Mouse (Mus musculus): ENCODE data around the gene Mettl24.

Gene Mettl24

DNA sequence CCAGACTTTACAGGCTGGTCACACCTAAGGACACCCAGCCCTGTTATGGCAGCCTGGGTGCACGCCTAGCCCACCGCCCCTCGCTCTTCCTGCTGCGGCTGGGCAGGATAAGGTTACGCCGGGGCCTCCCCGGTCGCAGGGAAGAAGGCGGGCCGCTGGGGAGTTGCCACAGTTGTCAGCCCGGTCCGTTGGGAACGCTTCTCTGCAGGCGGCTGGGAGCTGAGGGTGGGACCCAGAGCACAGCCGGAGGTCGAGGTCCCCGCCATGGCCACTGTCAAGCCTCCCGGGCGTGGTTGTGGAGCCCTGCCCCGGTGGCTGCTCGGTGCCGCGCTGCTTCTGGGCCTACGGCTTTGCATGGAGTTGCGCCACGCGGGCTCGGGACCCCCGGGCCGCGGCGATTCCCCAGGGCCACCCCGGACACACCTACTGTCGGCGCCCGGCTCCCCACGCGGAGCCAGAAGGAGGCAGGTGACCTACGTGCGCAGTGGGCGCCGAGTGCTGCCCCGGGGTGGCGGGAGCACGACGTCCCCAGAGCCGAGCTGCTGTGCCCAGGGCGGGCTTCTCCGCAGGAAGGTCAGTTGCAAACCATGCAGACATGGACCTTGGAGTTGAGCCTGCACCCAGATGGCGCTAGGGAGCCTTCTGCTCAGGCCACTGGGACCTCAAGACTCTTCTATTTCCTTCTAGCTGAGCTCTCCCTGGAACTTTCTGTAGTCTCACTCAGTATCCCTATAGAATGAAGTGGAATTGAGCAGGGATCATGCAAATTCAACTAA, at the start of gene Mettl24:
Gene Mettl24 (plus strand): TSS at position 191 of the 776 bp plus-strand sequence.
- peak; percentile 62 to 76 for DNase-seq (ENCODE audit: low spot score in 2 of 2)

DNA sequence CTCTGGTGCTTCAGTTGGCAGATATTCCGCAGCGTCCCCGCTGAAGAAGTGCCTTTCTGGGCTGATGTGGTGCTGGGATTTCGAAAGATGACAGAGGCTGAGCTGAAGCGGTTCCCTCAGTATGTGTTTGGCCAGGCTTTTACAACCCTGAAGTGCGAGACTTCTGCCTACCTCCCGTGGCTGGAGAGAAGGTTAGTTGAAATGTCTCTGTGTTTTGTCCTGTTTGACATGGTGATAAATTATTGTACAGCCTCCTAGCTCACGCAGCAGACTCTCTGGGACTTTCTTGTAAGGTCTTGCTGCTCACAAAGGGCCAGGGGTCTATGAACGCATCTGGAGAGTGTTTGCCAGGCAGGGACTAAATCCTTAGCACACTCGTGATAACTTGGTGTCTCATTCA, 45.8 kb upstream of the Mettl24 start:
- no peak for DNase-seq (ENCODE audit: low spot score in 2 of 2)

DNA sequence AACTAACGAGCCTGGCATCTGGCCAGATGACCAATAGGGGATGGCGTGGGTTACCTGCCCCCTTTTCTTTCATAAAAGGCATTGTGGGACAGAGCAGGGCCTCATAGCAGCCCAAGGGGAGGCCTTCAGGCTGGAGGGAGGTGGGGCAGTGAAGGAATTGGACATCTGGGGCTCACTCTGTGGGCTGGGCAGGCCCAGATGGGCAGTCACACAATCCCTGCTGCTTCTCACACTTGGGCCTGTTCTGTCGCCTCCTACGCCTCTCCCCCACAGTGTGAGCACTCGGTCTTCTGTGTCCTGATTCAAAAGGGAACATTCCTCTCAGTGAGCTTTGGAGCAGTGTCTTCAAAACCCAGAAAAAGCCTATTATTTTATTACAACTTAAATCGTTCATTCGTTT, 44.8 kb upstream of the Mettl24 start:
- DNase-seq (ENCODE audit: low spot score in 2 of 2), result peak; percentile 82 to 90

DNA sequence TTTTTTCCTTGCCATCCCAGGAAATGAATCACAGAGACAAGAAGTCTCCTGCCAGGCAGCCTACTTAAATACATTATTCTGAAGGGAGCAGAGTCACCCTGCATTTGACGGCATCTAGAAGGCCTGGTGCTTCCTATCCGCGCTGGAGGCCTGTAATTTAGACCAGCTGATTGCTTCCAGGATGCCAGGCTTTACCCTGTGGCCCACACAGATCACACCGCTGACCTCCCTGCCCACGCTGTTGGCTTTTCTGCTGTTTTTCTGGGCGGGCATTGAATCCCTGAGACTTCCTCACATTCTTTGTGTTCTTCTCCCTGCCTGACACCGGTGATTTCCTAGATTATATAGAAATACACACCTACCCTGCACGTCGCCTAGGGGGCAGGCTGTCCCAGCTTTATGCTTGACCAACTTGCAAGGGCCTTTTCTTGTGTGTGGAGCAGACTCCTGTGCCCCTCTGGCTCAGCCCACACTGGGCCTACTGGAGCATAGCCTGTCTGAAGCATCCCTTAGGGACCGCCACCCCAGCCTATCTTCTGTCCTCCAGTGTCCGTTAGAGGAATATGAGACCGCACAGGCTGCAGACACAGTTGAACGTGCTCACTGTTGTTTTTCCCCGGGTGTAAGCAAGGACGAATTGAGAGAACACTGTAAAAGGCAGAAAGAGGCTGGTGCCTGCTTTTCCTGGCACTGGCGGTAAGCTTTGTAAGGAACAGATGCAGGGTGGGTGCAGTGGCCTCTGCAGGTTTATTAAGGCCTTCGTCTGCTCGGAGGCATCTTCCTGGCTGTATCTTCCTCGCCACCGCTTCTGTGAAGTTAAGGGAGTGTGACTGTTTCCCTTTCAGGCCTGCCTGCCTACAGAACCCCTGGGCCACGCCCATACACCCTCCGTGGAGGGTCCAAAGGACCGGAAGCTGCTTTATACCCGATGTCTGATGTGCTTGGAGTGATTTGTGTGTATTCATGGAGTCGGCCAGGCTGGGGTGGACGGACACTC, 44.0 kb upstream of the Mettl24 start:
- peak; percentile 55 to 62 for DNase-seq (ENCODE audit: low spot score in 2 of 2)

DNA sequence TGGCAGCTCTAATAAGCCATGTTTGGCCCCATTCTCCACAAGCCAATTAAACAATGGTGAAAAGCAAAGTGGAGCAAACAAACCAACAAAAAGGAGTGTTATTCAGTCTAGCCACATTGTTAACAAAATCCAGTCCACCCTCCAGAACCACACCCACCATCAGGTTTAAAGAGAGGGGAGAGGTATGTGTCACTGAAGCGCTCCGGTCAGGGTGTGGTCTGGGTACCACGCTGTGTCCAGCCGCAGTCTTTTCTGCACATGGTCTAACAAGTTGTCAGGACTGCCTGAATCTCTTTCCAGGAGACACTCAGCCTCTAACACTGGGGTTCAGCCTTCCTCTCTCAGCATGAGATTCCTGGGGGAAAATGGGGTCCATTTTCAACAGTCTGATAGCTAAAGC, 42.7 kb upstream of the Mettl24 start:
- DNase-seq (ENCODE audit: low spot score in 2 of 2), result no peak

DNA sequence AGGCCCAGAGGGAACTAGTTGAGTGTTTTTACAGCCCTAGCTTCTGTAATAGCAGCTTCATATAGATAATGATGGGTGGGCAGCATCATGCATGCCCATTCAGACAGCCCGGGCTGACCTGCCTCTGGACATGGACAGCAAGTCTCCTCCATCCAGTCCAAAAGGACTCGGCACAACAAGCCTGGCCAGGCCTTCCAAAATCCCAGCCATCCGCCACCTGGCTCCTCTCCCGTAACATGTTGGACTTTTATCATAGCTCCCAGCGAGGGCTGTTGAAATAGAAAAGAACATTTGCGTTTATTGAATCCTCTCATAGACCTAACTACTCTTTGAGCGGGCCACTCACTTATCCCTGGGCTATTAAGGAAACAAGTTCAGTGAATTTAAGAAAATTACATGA, 41.2 kb upstream of the Mettl24 start:
- DNase-seq (ENCODE audit: low spot score in 2 of 2), result no peak

DNA sequence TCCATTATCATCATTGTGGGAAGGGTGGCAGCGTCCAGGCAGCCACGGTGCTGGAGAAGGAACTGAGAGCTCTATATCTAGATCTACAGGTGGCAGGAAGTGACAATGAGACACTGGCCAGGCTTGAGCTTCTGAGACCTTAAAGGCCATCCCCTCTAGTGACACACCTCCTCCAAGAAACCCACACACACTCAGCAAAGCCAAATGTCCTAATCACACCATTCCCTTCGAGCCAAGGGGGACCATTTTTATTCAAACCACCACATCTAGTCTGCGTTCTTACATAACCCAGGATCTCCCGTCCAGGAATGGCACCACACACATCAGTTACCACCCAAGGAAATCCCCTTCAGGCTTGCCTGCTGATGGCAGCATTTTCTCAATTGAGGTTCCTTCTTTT, 40.0 kb upstream of the Mettl24 start:
- no peak for DNase-seq (ENCODE audit: low spot score in 2 of 2)

DNA sequence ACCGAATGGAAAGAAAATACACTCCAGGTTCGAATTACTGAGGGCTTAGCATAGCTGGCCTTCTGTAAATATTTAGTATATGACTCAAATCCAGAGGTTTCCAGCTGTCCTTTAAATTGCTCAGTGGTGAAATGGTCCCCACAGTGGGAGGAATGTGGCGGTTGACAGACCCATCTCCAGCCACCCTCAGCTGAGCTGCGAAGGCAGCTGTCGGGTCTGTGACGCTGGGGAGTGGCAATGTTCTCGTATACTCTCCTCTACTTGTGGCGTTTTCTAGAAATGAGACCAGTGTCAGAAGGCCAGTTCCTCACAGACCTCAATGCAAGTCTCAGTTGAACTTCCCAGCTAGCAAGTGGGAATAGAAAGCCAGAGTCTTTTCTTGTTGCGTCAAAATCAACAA, 38.6 kb upstream of the Mettl24 start:
- DNase-seq (ENCODE audit: low spot score in 2 of 2), result no peak

DNA sequence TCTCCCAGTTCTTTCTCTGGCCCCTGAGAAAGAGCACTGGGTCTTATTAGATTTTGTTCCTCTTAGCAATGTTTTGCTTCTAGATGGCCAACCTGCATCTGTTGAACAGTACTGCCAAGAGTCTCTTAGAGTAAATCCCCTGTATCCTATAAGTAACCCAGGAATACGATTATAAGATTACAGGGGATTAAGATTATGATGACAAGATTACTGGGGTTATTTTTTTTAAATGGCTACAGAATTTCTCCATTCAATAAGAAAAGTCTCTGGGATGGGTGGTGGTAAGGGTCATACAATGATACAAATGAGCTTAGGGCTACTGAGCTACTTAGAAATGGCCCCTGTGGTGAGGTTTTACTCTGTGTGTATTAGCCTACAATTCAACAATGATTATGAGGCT, 37.7 kb upstream of the Mettl24 start:
- DNase-seq (ENCODE audit: low spot score in 2 of 2), result no peak

DNA sequence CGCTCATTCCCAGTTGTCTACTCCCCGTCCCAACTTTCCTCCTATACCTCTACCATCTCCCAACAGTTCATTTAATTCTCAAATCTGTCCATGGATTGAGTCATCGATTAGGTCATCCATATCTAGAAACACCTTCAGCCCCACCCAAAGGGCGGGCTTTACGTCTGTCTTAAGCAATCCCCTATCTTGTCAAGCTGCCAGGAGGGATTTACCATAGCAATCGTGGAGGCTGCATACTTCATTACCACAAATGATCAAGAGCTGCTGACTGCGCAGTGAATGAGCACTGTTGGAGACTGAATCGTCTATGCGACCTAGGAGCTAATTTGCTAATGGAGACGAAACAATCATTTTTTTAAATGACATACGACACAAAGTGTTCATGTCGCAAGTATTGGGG, 34.3 kb upstream of the Mettl24 start:
- no peak for DNase-seq (ENCODE audit: low spot score in 2 of 2)

DNA sequence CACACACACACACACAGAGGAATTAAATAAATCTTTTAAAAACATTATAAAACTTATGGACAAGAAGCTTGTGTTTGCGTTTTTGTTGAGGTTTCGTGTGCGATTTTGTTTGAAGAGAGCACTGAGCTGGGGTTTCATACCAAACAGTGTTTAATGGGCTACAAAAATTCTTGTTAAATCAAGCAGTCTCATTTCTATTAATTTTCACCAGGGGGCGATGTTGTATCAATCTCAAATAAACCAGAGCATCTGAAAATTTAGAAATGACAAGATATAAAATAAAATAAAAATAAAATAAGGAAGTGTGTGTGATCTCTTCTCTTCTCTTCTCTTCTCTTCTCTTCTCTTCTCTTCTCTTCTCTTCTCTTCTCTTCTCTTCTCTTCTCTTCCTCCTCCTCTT, 33.4 kb upstream of the Mettl24 start:
- DNase-seq (ENCODE audit: low spot score in 2 of 2), result no peak

DNA sequence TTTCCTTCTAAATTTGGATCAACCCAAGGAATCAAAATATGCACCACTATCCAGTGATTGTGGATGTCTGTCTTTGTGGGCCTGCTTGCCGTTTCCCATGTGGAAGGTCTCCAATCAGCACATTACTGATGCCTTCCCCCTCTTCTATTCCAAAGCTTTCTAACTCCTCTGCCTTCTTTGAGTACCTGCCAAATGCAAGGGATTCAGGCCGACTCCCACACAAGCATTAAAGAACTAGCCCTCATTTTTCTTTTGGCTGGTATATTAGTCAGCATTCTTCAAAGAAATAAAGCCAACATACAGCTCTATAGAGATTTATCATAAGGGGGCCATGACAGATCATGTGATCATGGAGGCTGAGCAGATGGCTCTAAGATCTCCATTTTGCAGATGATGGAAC, 31.4 kb upstream of the Mettl24 start:
- no peak for DNase-seq (ENCODE audit: low spot score in 2 of 2)

DNA sequence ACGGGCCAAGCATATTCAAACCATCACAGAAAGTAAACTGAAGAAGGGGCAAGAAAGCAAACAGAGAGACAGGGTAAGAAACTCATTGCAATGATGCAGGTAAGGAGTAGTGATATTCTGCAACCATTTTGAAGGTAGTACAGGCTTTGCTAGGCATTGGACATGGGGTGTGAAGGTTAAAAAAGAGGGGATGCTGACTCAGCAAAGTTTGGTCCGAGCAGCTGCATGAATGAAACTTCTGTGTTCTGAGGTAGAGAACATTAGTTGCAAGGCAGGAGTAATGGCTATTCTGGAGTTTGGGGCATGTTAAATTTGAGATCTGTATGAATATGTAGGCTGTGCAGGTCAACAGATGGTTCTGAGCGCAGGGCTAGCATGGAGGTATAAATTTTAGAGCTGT, 17.8 kb upstream of the Mettl24 start:
- DNase-seq (ENCODE audit: low spot score in 2 of 2), result no peak

DNA sequence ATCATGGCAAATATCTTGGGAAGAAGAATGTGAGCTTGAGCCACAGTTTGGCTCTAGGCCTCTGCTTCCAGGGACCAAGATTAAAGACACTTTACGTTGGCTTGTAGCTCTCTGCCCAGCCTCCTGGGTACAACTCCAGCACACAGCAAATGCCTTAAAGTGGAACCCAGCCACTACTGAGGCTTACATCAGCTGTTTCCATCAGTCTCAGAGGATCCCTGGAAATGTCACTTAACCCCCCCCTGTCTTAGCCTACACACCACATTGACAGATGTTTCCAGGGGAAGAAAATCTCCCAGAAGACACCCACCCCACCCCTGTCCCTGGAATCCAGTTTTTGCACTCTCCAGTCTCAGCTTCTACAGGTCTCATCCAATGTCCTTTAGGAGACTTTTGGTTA, 16.1 kb upstream of the Mettl24 start:
- DNase-seq (ENCODE audit: low spot score in 2 of 2), result no peak

DNA sequence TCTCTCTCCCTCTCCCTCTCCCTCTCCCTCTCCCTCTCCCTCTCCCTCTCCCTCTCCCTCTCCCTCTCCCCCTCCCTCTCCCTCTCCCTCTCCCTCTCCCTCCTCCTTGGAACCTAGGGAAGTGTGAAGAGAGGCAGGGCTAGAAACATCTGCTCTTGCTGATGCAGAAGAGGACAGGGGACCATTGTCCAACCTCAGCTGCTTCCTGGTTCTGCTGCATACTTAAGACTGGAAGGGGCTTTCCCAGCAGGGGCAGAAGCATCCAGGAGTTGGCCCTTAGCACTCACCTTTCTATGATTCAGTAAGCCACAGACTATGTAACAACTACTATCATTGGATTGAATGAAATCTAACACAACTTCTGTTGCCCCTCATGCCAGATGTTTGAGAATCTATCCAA, 14.4 kb upstream of the Mettl24 start:
- no peak for DNase-seq (ENCODE audit: low spot score in 2 of 2)

DNA sequence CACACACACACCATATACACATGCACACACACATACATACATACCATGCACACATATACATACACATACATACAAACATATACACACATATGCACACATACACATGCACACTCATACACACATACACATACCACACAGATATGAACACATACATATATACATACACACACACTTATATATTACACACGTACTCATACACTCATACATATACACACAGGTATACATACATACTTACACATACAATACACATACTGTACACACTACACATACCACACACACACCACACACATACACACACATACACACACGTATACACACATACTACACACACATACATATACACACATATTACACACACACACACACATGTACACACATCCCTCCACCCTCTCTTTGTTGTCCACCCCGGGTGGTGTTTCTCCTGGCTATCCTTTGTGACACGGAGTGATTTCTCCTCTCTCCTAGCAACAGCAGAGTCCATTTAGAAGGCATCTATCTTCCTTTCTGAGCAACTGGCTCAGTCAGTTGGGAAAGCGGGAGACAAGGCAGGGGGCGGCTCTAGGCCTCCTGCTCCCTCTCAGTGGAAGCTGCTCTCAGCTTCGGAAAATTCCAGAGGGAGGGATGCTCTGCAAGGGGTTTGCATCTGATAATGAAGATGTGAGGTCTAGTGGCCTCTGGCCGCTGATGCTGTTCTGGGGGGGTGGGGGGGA, 10.3 kb upstream of the Mettl24 start:
- no peak for DNase-seq (ENCODE audit: low spot score in 2 of 2)

DNA sequence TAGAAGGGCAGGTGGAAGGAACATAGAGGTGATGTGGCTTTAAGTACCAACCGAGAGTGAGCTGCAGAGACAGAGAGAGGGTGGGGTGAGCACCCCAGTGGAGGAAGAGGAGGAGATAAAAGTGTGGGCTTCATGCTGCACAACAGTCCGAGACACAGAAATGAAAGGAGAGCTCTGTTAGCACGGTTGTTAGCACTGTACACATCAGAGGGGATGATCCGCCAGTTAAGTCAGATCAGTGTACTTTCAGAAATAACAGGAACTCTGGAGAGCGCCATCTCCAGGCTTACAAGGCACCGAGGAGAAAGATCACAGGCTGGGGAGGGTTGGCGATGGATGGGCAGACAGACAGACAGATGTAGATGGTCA, 9.8 kb upstream of the Mettl24 start:
- no peak for DNase-seq (ENCODE audit: low spot score in 2 of 2)

DNA sequence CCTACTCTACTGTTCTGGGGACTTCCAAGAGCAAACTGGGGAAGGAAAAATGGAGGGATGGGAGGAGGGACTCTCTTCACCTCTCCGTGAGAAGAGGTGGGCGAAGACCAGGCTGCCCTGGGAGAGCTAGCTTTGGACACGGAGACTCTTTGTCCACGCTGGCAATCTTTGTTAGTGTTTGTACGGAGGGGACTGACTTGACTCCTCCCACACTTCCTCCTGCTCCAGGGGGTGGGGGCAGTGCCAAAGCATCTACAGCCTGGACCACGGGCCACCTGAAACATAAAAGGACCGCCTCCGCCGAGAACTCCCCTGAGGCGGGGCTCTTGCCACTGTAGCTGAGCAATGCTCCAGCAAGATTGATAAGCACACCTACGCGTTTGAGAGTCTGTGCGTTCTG, 8.9 kb upstream of the Mettl24 start:
- no peak for DNase-seq (ENCODE audit: low spot score in 2 of 2)

DNA sequence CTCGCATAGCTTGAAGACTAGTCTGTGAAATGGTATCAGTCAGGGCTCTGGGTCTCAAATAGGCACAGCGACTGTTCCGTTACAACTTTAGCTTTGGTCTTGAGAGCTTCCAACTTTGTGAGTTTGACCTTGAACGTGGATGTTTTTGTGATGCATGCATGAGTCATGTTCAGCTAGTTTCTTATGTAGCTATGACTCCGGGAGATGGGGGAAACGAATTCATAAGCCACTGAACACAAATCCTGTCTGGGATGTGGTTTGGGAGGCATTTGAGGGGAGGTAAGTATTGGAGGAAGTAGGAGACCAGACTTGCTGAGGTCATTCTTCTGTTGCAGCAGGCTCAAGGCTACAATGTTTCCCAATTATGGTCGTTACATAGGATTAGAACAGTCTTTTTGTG, 7.2 kb upstream of the Mettl24 start:
- DNase-seq (ENCODE audit: low spot score in 2 of 2), result no peak

DNA sequence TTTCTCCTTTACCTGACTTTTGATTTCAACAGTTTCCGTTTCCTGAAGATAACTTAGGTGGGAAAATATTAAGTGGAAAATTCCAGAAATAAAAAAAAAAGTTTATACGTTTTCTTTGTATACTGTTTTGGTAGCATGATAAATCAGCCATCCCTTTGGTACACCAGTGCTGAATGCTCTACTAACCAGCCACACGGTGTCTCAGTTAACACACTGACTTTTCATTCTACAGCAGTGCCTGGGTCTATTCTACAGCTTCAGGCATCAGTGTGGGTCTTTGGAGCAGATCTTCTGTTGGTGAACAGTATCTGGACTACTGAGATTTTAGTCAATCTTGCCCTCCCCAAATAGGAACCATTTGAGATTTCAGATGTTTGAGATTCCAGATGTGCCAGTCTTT, 4.6 kb upstream of the Mettl24 start:
- no peak for DNase-seq (ENCODE audit: low spot score in 2 of 2)

DNA sequence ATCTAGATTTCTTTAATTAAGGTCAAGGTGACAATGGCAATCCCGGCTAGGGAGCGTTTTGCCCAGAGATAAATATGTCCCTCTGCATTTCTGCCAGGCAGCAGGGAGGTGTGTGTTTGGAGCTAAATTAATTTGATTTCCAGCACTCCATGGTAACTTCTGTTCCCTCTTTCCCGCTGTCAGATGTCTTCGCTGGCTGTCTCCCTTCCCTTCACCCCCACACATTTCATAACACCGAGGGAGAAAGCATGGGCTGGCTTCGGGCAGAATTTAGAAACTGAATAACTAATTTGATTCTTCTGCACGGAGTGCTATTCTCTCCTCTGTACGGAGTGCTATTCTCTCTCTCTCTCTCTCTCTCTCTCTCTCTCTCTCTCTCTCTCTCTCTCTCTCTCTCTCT, 612 bp upstream of the Mettl24 start:
- DNase-seq (ENCODE audit: low spot score in 2 of 2), result peak; percentile 64 to 86

DNA sequence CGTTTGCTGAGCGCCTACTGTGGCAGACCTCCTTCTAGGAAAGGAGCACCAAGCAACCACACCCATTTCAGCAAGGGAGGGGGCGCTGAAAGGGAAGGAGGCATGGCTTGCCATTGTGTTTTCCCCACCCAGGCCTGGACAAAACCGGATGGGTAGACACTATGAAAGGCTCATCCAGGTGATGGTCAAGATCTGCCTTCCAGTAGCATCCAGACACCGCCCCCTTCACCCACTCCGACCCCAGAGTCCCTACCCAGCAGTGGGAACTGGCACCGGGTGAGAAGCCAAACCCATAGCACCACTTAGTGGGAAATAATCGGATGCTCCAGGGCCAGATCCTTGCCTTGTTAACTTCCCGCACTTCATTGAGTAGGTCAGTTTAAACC, 779 bp downstream of the Mettl24 start:
- no peak for DNase-seq (ENCODE audit: low spot score in 2 of 2)

Measured in frontal cortex, postnatal 36 days (tissue).